Mouse (Mus musculus) spleen, postnatal 36 days (tissue): ENCODE results near the gene Sox5.

Experiments
- DNase-seq, 2 experiments: peaks; one replicate each; pipeline ENCODE4 v3.0.0; 2022; ENCODE audit warnings: low spot score in 2 of 2, mixed read lengths in 1 of 2

Sox5 gene

GRCm38 (mm10) chr6:144105645-144106044 lies 676.1 kb downstream of the Sox5 start:
- DNase-seq, result no peak

- DNase-seq, result no peak
Measured at GRCm38 (mm10) chr6:144103612-144104011, 678.2 kb downstream of the Sox5 start.

- DNase-seq, result no peak
Measured at GRCm38 (mm10) chr6:144100852-144101251, 680.9 kb downstream of the Sox5 start.

- no peak for DNase-seq
Measured at GRCm38 (mm10) chr6:144098119-144098518, 683.7 kb downstream of the Sox5 start.

GRCm38 (mm10) chr6:144088256-144088655 lies 693.5 kb downstream of the Sox5 start:
- no peak for DNase-seq

- no peak for DNase-seq
Measured at GRCm38 (mm10) chr6:144086096-144086810, 695.5 kb downstream of the Sox5 start.

GRCm38 (mm10) chr6:144082297-144082696 lies 699.5 kb downstream of the Sox5 start:
- DNase-seq, result no peak

- DNase-seq, result no peak
Measured at GRCm38 (mm10) chr6:144077826-144078225, 704.0 kb downstream of the Sox5 start.

GRCm38 (mm10) chr6:144076376-144076775 lies 705.4 kb downstream of the Sox5 start:
- no peak for DNase-seq

- DNase-seq, result no peak
Measured at GRCm38 (mm10) chr6:144075327-144075941, 706.3 kb downstream of the Sox5 start.

GRCm38 (mm10) chr6:144074826-144075225 lies 707.0 kb downstream of the Sox5 start:
- DNase-seq, result no peak

GRCm38 (mm10) chr6:144070461-144070860 lies 711.3 kb downstream of the Sox5 start:
- DNase-seq, result no peak

GRCm38 (mm10) chr6:144067491-144067890 lies 714.3 kb downstream of the Sox5 start:
- DNase-seq, result no peak

- DNase-seq, result no peak
Measured at GRCm38 (mm10) chr6:144062428-144062827, 719.3 kb downstream of the Sox5 start.

- no peak for DNase-seq
Measured at GRCm38 (mm10) chr6:144061814-144062213, 720.0 kb downstream of the Sox5 start.

- no peak for DNase-seq
Measured at GRCm38 (mm10) chr6:144057098-144057632, 724.6 kb downstream of the Sox5 start.

GRCm38 (mm10) chr6:144056252-144057097 lies 725.3 kb downstream of the Sox5 start:
- no peak for DNase-seq

- DNase-seq, result no peak
Measured at GRCm38 (mm10) chr6:144052487-144052886, 729.3 kb downstream of the Sox5 start.

- no peak for DNase-seq
Measured at GRCm38 (mm10) chr6:144051316-144051715, 730.5 kb downstream of the Sox5 start.

GRCm38 (mm10) chr6:144048201-144048924 lies 733.4 kb downstream of the Sox5 start:
- DNase-seq, result no peak

GRCm38 (mm10) chr6:144045503-144045902 lies 736.3 kb downstream of the Sox5 start:
- DNase-seq, result no peak

GRCm38 (mm10) chr6:144044381-144044780 lies 737.4 kb downstream of the Sox5 start:
- no peak for DNase-seq
